Mouse (Mus musculus): ENCODE measurements around the gene Nipal4.

DNA sequence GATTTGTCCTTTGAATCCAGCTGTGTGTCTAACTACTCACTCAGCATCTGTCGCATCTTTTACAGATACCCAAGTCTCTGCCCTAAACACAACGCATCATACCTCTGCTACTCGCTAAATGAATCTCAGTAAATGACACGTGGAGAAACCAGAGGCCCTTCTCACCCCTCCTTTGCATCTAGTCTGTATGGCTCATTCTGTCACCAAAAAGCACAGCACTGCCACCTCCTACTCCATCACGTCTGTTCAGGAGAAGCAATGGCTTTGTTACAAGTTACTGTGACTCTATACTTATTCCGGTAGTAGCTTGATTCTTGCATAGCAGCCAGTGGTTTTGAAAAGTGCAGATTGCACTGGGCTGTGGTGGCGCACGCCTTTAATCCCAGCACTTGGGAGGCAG is 9.4 kb downstream of the Nipal4 start:
- TF ChIP-seq CTCF (IDR thresholded peaks at IDR 0.05; ENCODE audit: extremely low read depth, insufficient read depth, insufficient read length, insufficient replicate concordance) = no peak
- TF ChIP-seq POLR2A (IDR thresholded peaks at IDR 0.05; ENCODE audit: low read depth, low read length) = no peak

All from spleen, adult 2 months (tissue).